Mouse (Mus musculus) spleen, adult 18-20 months (tissue): ENCODE results near the gene Gm29427.
A peak's percentile ranks its signal among the peaks of the same experiment; 100 is the strongest.

ENCODE experiments used
- DNase-seq, 2 experiments: peaks; one replicate each; pipeline ENCODE4 v3.0.0; 2022; ENCODE audit warnings: mixed read lengths in 2 of 2

Gene Gm29427

GRCm38 (mm10) chr1:130633761-130634410 is 81.7 kb downstream of the Gm29427 start:
- peak; percentile 72 to 89 for DNase-seq

GRCm38 (mm10) chr1:130633316-130633715 is 82.3 kb downstream of the Gm29427 start:
- DNase-seq, result no peak

DNA sequence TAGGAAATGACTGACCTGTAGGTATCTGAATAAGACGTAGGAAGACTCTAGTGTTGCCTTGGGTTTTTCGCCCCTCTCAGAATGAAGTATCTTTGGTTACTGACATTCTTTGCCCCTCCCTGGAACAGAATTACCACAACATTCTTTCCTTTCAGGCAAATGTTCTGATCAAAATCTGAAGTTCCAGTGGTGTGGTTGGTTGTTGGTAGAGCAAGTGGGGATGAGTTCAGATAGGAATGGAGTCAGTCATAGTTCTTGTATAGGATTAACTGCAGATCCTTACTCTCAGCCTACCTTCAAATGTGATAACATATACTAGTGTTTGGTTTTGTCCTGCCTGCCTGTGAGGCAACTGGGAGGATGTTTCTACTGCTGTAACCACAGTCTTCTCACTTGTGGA is 86.1 kb downstream of the Gm29427 start, which contains the start of gene Zp3r:
Gene Zp3r (minus strand): TSS at position 101 of the 400 bp plus-strand sequence.
- no peak for DNase-seq
